Mouse (Mus musculus) C2C12 (cell line): Measurements from ENCODE around the gene Disp2.

Experiments used
- CEBPB ChIP-seq: IDR thresholded peaks from one replicate; pipeline ENCODE4 v1.6.1; 2011; ENCODE audit warnings: low read depth, mild to moderate bottlenecking, control low read depth, moderate library complexity
- CTCF ChIP-seq: IDR thresholded peaks from one replicate; pipeline ENCODE4 v1.5.1; 2011; ENCODE audit not compliant: control insufficient read depth, insufficient read depth, insufficient read length
- FOSL1 ChIP-seq: IDR thresholded peaks from one replicate; pipeline ENCODE4 v1.8.0; 2011; ENCODE audit warnings: mild to moderate bottlenecking, low read length; ENCODE audit not compliant: poor library complexity, insufficient read depth, severe bottlenecking
- MAX ChIP-seq: IDR thresholded peaks from one replicate; pipeline ENCODE4 v1.6.1; 2011; ENCODE audit warnings: mild to moderate bottlenecking, control low read depth
- MYOG ChIP-seq: IDR thresholded peaks from one replicate; pipeline ENCODE4 v1.6.1; 2011; ENCODE audit not compliant: control insufficient read depth, insufficient read length; ENCODE audit errors: extremely low read depth

DNA sequence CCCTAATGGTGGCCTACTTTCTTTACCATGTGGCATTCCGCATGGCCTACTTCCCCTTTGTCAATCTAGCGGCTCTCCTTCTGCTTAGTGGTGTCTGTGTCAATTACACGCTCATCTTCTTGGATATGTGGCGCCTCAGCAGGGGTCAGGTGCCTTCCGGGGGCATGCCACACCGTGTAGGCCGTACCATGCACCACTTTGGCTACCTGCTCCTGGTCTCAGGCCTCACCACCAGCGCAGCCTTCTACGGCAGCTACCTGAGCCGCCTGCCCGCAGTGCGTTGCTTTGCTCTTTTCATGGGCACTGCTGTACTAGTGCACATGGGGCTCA, 10.7 kb downstream of the Disp2 start:
- TF ChIP-seq CTCF (no peak), CEBPB (no peak), MYOG (no peak), MAX (no peak), FOSL1 (no peak)
